Mouse (Mus musculus) lung, adult 2 months (tissue): ENCODE measurements around the gene Dpf1.

Experiments used
- CTCF ChIP-seq: fragments of 200-500 bp; IDR thresholded peaks from 2 replicates; pipeline ENCODE4 v1.5.1; 2011; ENCODE audit warnings: mild to moderate bottlenecking, low read length, control low read depth; ENCODE audit not compliant: insufficient read depth
- POLR2A ChIP-seq: fragments of 200-500 bp; IDR thresholded peaks from 2 replicates; pipeline ENCODE4 v1.6.1; 2011; ENCODE audit warnings: low read depth, mild to moderate bottlenecking, control low read depth, low read length, borderline replicate concordance; ENCODE audit errors: extremely low read depth

- TF ChIP-seq CTCF (no peak), POLR2A (peak; percentile 37; the same call in 1 of the 2 replicates)
These were observed 7.7 kb upstream of the Dpf1 start for GRCm38 (mm10) chr7:29295861-29296647.
